Mouse (Mus musculus): ENCODE results near the gene Adar. TPM values are rescaled to one million over a fixed set of nuclear protein-coding genes. Genes with fewer than 3 reads are reported as not detected.

Adar gene
- polyA plus RNA-seq, 1 experiment from 2014 or later = 15.6 TPM

DNA sequence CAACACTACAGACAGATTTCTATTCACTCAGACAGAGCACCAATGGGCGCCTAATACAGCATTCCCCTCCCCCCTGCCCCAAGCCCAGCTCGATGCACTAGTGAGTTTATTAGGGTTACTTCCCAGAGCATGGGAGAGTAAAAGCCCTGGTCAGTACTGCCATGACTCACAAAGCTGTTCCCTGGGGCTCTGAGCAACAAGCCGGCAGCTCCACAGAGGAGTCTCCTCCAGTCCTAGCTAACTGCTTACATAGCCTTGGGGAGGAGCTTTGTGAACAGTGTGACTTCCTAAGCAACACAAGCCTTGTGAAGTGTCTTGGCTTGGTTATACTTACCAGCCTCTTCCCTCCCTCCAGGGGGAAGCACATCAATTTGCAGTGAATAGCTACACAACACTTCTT lies 11.2 kb upstream of the Adar start:
- H3K9me3 ChIP-seq (replicated peaks) = no peaks in the 10 kb centered on the region
- peaks cover 5% of the 10 kb centered on the region; the same call in 1 of the 2 replicates for H3K27me3 ChIP-seq
- no peak overlapping the region for H3K4me3 ChIP-seq
- H3K9ac ChIP-seq = no peak overlapping the region
- 43% methylated on average over 3 of the region's 3 CpGs for WGBS
- no peak overlapping the region for H3K27ac ChIP-seq
- no peaks in the 10 kb centered on the region for H3K4me1 ChIP-seq
- no peak overlapping the region for H3K4me2 ChIP-seq
- no peaks in the 10 kb centered on the region for H3K36me3 ChIP-seq (ENCODE audit: poor library complexity, severe bottlenecking)
- ATAC-seq = no peak

DNA sequence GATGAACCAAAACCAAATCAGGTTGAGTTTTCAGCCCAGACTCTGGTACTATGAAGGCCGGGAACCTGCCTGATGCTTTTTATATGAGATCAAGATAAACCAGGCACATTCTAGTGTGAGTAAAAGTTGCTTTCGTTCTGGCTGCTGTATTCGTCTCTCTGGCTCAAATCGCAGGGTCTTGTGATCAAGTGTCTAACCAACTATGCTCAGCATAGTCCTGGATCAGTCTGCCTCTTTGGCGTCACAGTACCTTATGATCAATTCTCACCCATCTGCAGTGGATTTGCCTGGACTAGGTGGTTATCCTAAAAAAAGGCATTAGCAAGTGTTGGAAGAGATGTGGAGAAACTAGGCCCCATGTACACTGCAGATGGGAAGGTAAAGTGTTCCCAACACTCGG lies 10.8 kb upstream of the Adar start:
- H3K9me3 ChIP-seq (replicated peaks) = no peaks in the 10 kb centered on the region
- H3K4me1 ChIP-seq = no peaks in the 10 kb centered on the region
- no peak overlapping the region for H3K27ac ChIP-seq
- no peaks in the 10 kb centered on the region for H3K36me3 ChIP-seq (ENCODE audit: poor library complexity, severe bottlenecking)
- ATAC-seq = no peak
- WGBS = 83% methylated on average over 6 of the region's 6 CpGs
- H3K4me2 ChIP-seq = no peak overlapping the region
- H3K27me3 ChIP-seq = peaks cover 5% of the 10 kb centered on the region; the same call in 1 of the 2 replicates
- H3K4me3 ChIP-seq = no peak overlapping the region
- no peak overlapping the region for H3K9ac ChIP-seq

- Histone ChIP-seq H3K4me3 (peak overlapping the region; percentile 82), H3K4me1 (peaks cover 19% of the 10 kb centered on the region), H3K27me3 (peaks cover 10% of the 10 kb centered on the region; the same call in 1 of the 2 replicates), H3K27ac (peak overlapping the region; percentile 92), H3K4me2 (peak overlapping the region; percentile 90), H3K36me3 (ENCODE audit: poor library complexity, severe bottlenecking) (0 out of 2 replicates have a peak, but pooled peaks cover 6% of the 10 kb centered on the region), H3K9ac (peak overlapping the region; percentile 95), H3K9me3 (replicated peaks) (no peaks in the 10 kb centered on the region)
- peak; percentile 76 for ATAC-seq
- 1% methylated on average over 59 of the region's 59 CpGs for WGBS
Measured at GRCm38 (mm10) chr3:89715207-89715966, 565 bp downstream of the Adar start.

GRCm38 (mm10) chr3:89715967-89716256 lies 1.1 kb downstream of the Adar start:
- Histone ChIP-seq H3K36me3 (ENCODE audit: poor library complexity, severe bottlenecking) (0 out of 2 replicates have a peak, but pooled peaks cover 6% of the 10 kb centered on the region), H3K4me2 (peak overlapping the region; percentile 90), H3K27ac (peak overlapping the region; percentile 92; the same call in 1 of the 2 replicates), H3K9me3 (replicated peaks) (no peaks in the 10 kb centered on the region), H3K27me3 (peaks cover 10% of the 10 kb centered on the region; the same call in 1 of the 2 replicates), H3K4me3 (peak overlapping the region; percentile 82), H3K4me1 (peaks cover 19% of the 10 kb centered on the region), H3K9ac (peak overlapping the region; percentile 95)
- 49% methylated on average over 6 of the region's 6 CpGs for WGBS
- no peak for ATAC-seq

GRCm38 (mm10) chr3:89722032-89722431 lies 7.2 kb downstream of the Adar start:
- Histone ChIP-seq H3K27me3 (no peaks in the 10 kb centered on the region), H3K36me3 (ENCODE audit: poor library complexity, severe bottlenecking) (0 out of 2 replicates have a peak, but pooled peaks cover 6% of the 10 kb centered on the region), H3K4me2 (no peak overlapping the region), H3K9me3 (replicated peaks) (no peaks in the 10 kb centered on the region), H3K27ac (no peak overlapping the region), H3K4me3 (no peak overlapping the region), H3K9ac (no peak overlapping the region), H3K4me1 (peaks cover 9% of the 10 kb centered on the region; the same call in 1 of the 2 replicates)
- no peak for ATAC-seq

DNA sequence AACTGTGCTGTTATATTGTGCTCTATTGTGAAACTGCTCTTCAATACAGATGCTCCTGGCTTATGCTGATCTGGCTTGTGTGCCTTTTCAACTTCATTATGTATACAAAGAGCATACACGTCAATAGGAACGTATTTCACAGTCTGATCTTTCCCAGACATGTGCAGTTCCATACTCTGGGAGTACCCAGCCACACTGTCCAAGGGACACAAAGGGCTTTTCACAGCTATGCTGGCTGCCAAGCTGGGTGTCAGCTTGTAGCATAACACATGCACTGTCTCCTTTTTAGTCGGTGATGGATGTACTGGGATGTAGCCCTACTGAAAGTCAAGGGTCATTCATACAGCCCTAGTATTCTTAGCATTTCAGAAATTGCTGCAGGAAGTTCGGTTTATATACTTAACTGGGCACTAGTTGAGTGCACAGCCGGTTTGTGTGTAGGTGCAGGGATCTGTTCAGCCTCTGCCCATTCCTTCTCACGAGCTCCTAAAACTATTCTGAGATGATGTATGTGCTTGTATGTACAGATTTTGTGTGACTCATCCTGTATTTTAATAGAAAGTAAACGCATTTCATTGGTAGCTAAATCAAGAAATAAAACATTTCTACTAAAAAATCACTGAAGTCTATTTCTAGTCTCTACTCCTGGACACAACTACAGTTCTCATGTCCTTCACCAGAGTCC lies 8.7 kb downstream of the Adar start:
- Histone ChIP-seq H3K4me1 (peaks cover 5% of the 10 kb centered on the region; the same call in 1 of the 2 replicates), H3K27ac (no peak overlapping the region), H3K4me3 (no peak overlapping the region), H3K9ac (no peak overlapping the region), H3K27me3 (no peaks in the 10 kb centered on the region), H3K4me2 (no peak overlapping the region), H3K36me3 (ENCODE audit: poor library complexity, severe bottlenecking) (0 out of 2 replicates have a peak, but pooled peaks cover 3% of the 10 kb centered on the region), H3K9me3 (replicated peaks) (no peaks in the 10 kb centered on the region)
- ATAC-seq = no peak
- 70% methylated on average over 7 of the region's 7 CpGs for WGBS

DNA sequence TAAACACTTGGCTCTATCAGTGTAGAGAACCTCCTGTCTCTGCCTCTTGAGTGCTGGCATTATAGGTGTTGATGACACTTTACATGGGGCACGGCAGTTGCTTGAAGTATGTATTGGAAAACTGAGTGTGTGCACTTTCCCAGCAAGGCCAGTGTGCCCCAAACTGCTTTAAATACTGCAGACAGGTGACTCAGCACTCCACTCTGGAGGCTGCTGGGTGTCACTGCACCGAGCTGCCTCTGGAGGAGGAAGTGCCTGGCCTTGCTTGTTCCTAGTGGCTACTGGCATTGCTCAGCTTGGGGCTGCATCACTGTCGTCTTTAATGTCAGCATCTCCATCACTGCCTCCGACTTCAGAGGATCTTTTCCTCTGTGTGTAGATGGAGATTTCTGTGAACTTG lies 12.2 kb downstream of the Adar start:
- H3K27me3 ChIP-seq = no peaks in the 10 kb centered on the region
- no peak overlapping the region for H3K4me3 ChIP-seq
- H3K9me3 ChIP-seq (replicated peaks) = no peaks in the 10 kb centered on the region
- H3K4me1 ChIP-seq = peaks cover 24% of the 10 kb centered on the region
- no peak overlapping the region for H3K9ac ChIP-seq
- no peak overlapping the region for H3K27ac ChIP-seq
- WGBS = 20% methylated on average over 4 of the region's 4 CpGs
- H3K36me3 ChIP-seq (ENCODE audit: poor library complexity, severe bottlenecking) = no peaks in the 10 kb centered on the region
- 0 out of 2 replicates have a peak, but pooled peaks have one; percentile 22 for ATAC-seq
- no peak overlapping the region for H3K4me2 ChIP-seq

- WGBS = 88% methylated on average over 2 of the region's 2 CpGs
- Histone ChIP-seq H3K27me3 (no peaks in the 10 kb centered on the region), H3K4me1 (peaks cover 18% of the 10 kb centered on the region), H3K27ac (no peak overlapping the region), H3K9ac (no peak overlapping the region), H3K36me3 (ENCODE audit: poor library complexity, severe bottlenecking) (no peaks in the 10 kb centered on the region), H3K9me3 (replicated peaks) (no peaks in the 10 kb centered on the region), H3K4me3 (no peak overlapping the region), H3K4me2 (no peak overlapping the region)
- no peak for ATAC-seq
Measured at GRCm38 (mm10) chr3:89728848-89729247, 14.0 kb downstream of the Adar start.

GRCm38 (mm10) chr3:89730350-89731331 lies 15.8 kb downstream of the Adar start:
- Histone ChIP-seq H3K36me3 (ENCODE audit: poor library complexity, severe bottlenecking) (peaks cover 10% of the 10 kb centered on the region), H3K4me1 (peaks cover 18% of the 10 kb centered on the region), H3K4me3 (peak overlapping the region; percentile 51), H3K27ac (peak overlapping the region; percentile 48; the same call in 1 of the 2 replicates), H3K9me3 (replicated peaks) (no peaks in the 10 kb centered on the region), H3K27me3 (no peaks in the 10 kb centered on the region), H3K9ac (peak overlapping the region; percentile 67), H3K4me2 (peak overlapping the region; percentile 76)
- WGBS = 2% methylated on average over 32 of the region's 32 CpGs
- ATAC-seq = peak; percentile 80

GRCm38 (mm10) chr3:89732091-89732490 lies 17.3 kb downstream of the Adar start:
- 93% methylated on average over 4 of the region's 4 CpGs for WGBS
- ATAC-seq = no peak

GRCm38 (mm10) chr3:89738509-89738908 lies 23.7 kb downstream of the Adar start:
- Histone ChIP-seq H3K4me1 (no peaks in the 10 kb centered on the region), H3K4me2 (no peak overlapping the region), H3K27ac (no peak overlapping the region), H3K9me3 (replicated peaks) (no peaks in the 10 kb centered on the region), H3K4me3 (no peak overlapping the region), H3K9ac (no peak overlapping the region), H3K36me3 (ENCODE audit: poor library complexity, severe bottlenecking) (peaks cover 77% of the 10 kb centered on the region), H3K27me3 (no peaks in the 10 kb centered on the region)
- WGBS = 96% methylated on average over 6 of the region's 6 CpGs
- no peak for ATAC-seq

More at GRCm38 (mm10) chr3:89732091-89732490, 17.3 kb downstream of the Adar start:
- H3K9ac ChIP-seq = no peak overlapping the region
- peaks cover 23% of the 10 kb centered on the region for H3K36me3 ChIP-seq (ENCODE audit: poor library complexity, severe bottlenecking)
- H3K4me1 ChIP-seq = peaks cover 18% of the 10 kb centered on the region
- H3K27ac ChIP-seq = no peak overlapping the region
- H3K9me3 ChIP-seq (replicated peaks) = no peaks in the 10 kb centered on the region
- H3K27me3 ChIP-seq = no peaks in the 10 kb centered on the region
- no peak overlapping the region for H3K4me2 ChIP-seq
- no peak overlapping the region for H3K4me3 ChIP-seq
